Mouse (Mus musculus) intestine, postnatal 0 days (tissue): ENCODE measurements around the gene Kremen1. TPM values are rescaled to one million over a fixed set of nuclear protein-coding genes. Genes with fewer than 3 reads are reported as not detected.

ENCODE experiments used
- ATAC-seq: fragments of 200-750 bp; cut with Nextera tagmentation; 2 replicates; pipeline ENCODE4 v1.8.0; 2017; ENCODE audit warnings: mild to moderate bottlenecking, moderate TSS enrichment, moderate library complexity
- H3K27ac ChIP-seq: fragments of 300-500 bp; sonication (generic); 2 replicates; pipeline ENCODE4 v1.5.1; 2014; ENCODE audit warnings: mild to moderate bottlenecking, low read depth, low read length, moderate library complexity
- H3K27me3 ChIP-seq: fragments of 300-500 bp; sonication (generic); replicated peaks from 2 replicates; pipeline ENCODE4 v1.6.1; 2014; ENCODE audit warnings: low read length, mixed read lengths; ENCODE audit not compliant: control insufficient read depth, insufficient read depth
- H3K36me3 ChIP-seq: fragments of 300-500 bp; sonication (generic); 2 replicates; pipeline ENCODE4 v1.6.1; 2014; ENCODE audit warnings: mild to moderate bottlenecking, moderate library complexity; ENCODE audit not compliant: control insufficient read depth, insufficient read depth
- H3K4me1 ChIP-seq: fragments of 300-500 bp; sonication (generic); replicated peaks from 2 replicates; pipeline ENCODE4 v1.6.1; 2014; ENCODE audit warnings: antibody characterized with exemption, low read length, mixed read lengths; ENCODE audit not compliant: control insufficient read depth, insufficient read depth
- H3K4me2 ChIP-seq: fragments of 300-500 bp; sonication (generic); replicated peaks from 2 replicates; pipeline ENCODE4 v1.6.1; 2014; ENCODE audit warnings: low read depth, mild to moderate bottlenecking, moderate library complexity
- H3K4me3 ChIP-seq: fragments of 300-500 bp; sonication (generic); 2 replicates; pipeline ENCODE4 v1.5.1; 2014; ENCODE audit warnings: low read depth, low read length
- H3K9ac ChIP-seq: fragments of 300-500 bp; sonication (generic); 2 replicates; pipeline ENCODE4 v1.6.1; 2014; ENCODE audit warnings: mild to moderate bottlenecking, low read depth, low read length
- H3K9me3 ChIP-seq: fragments of 300-500 bp; sonication (generic); 2 replicates; pipeline ENCODE4 v1.6.1; 2016; ENCODE audit warnings: mixed run types; ENCODE audit not compliant: control insufficient read depth
- CTCF ChIP-seq: sonication (generic); IDR thresholded peaks from 2 replicates; pipeline ENCODE4 v1.5.1; 2016; ENCODE audit warnings: low read depth, mild to moderate bottlenecking, control low read depth, antibody characterized with exemption, moderate library complexity
- WGBS: fragments of 180-500 bp; shearing (Covaris S2); extraction: QIAGEN DNeasy Blood & Tissue Kit; methylation state at CpG from one replicate; pipeline ENCODE4 v1.1.7; 2014; 5-methylcytosine and 5-hydroxymethylcytosine counted together
- polyA plus RNA-seq: library from polyadenylated mRNA; unstranded; fragments of >200 nt; fragmentation: Nextera tagmentation; extraction: Ambion mirVana; gene quantifications from 2 replicates; pipeline ENCODE4 v1.2.1, GENCODE M21; 2015

Gene Kremen1
- polyA plus RNA-seq, 1 experiment from 2014 or later: 5.7 TPM

DNA sequence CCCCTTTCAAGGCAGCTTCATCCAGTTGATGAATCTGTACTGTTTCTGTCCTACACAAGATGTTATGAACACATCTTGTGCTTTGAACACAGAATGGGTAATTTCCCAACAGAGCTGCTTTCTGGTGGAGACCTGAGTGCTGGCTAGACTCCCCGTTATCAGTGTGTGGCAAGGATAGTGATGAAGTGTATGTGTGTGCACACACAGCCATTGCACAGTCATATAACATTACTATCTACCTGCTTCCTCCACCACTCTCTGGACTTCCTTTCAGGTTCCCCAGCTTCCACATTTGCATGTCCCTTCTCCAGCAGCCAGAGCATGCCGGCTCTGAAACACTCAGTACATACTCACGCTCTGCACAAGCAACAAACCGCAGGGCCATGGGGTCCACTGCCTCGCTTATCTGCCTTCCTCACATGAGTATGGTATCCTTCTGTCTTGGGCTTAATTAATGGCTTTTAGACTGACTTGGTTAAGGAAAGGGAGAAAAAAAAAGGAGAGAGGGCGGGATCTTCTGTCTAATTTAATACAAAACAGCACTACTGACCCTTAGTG lies 46.8 kb downstream of the Kremen1 start:
- H3K27me3 ChIP-seq: no peaks in the 10 kb centered on the region
- H3K4me3 ChIP-seq: no peak overlapping the region
- no peak for TF ChIP-seq CTCF
- H3K36me3 ChIP-seq: peaks cover 14% of the 10 kb centered on the region
- H3K4me1 ChIP-seq: no peaks in the 10 kb centered on the region
- no peak overlapping the region for H3K27ac ChIP-seq
- WGBS: 84% methylated on average over 6 of the region's 6 CpGs
- H3K9me3 ChIP-seq: no peaks in the 10 kb centered on the region
- ATAC-seq: no peak
- H3K9ac ChIP-seq: no peak overlapping the region
- no peak overlapping the region for H3K4me2 ChIP-seq

DNA sequence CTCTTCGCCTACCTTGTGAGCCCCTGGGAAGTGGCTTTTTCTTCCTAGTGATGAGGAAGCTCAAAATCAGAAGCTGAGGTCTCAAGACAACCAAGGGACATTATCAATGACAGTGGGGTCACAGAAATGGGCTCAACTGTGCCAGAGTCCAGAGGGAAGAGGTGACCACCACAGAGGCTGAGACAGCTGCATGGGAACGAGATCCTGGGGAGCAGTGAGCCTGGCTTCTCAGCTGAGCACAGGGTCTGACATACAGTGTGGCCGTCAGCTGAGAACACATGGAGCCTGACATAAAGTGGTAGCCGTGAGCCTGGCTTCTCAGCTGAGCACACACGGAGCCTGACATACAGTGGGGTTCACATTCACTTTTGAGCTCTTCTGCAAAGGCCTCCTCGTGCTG lies 58.3 kb downstream of the Kremen1 start:
- no peak overlapping the region for H3K27ac ChIP-seq
- no peak overlapping the region for H3K9ac ChIP-seq
- no peaks in the 10 kb centered on the region for H3K27me3 ChIP-seq
- WGBS: 89% methylated on average over 6 of the region's 6 CpGs
- H3K4me3 ChIP-seq: no peak overlapping the region
- H3K4me2 ChIP-seq: no peak overlapping the region
- H3K4me1 ChIP-seq: no peaks in the 10 kb centered on the region
- no peak for TF ChIP-seq CTCF
- H3K9me3 ChIP-seq: no peaks in the 10 kb centered on the region
- peaks cover 45% of the 10 kb centered on the region; the same call in 1 of the 2 replicates for H3K36me3 ChIP-seq
- ATAC-seq: no peak

DNA sequence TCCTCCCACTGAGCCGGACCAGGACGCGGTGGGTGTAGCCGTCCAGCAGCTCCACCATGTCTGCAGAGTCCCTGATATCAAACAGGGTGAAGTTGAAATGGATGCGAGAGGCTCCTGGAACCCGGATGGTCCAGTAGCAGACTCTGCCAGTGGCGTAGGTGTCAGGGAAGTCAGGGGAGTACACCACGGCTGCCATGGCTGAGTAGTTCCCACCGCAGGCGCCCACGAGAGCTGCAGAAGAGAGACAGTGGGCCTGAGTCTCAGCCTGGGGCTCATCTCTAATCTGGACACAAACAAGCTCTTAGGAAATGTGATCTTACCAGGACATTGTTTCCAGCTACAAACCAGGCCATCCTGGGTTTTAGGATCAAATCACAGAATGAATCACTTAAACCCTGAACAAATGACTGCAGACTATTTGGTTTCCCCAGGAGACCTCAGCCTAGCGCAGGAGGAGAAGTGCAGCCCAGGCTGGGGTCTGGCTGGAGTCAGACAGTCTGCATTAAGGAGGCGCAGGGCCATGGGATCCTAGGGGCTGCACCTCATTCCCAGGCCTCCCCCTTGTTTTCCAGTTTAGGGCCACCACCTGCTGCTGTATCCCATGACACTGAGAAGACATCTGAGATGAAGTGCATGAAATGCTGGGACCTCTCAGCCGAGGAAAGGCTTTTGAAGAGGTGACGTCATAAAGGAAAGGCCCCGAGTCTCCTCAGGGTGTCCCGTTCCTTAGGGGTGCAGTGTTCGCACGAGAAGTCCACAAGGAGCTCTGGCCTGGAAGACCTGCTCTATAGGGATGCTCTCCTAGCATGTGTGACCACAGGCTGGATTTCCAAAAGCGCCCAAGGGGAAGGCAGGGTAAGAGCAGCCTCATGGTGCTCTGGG lies 59.3 kb downstream of the Kremen1 start:
- Histone ChIP-seq H3K4me2 (no peak overlapping the region), H3K9me3 (no peaks in the 10 kb centered on the region), H3K27me3 (no peaks in the 10 kb centered on the region), H3K36me3 (peaks cover 48% of the 10 kb centered on the region; the same call in 1 of the 2 replicates), H3K4me1 (no peaks in the 10 kb centered on the region), H3K4me3 (no peak overlapping the region), H3K9ac (no peak overlapping the region), H3K27ac (no peak overlapping the region)
- 94% methylated on average over 20 of the region's 20 CpGs for WGBS
- no peak for TF ChIP-seq CTCF
- ATAC-seq: no peak

DNA sequence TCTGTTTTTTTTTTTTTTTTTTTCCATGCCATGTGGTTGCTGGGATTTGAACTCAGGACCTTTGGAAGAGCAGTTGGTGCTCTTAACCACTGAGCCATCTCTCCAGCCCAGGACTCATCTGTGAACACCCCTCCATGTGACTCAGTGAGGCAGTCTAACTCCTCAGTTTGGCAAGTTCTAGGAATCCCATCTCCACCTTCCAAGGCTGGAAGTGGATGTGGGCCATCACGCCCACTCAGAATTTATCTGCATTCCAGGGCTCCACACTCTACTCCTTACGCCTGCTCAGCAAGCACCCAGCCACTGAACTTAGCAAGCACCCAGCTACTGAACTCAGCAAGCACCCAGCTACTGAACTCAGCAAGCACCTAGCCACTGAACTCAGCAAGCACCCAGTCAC lies 61.5 kb downstream of the Kremen1 start:
- H3K27me3 ChIP-seq: no peaks in the 10 kb centered on the region
- no peaks in the 10 kb centered on the region for H3K4me1 ChIP-seq
- H3K9ac ChIP-seq: no peak overlapping the region
- 87% methylated on average over 2 of the region's 2 CpGs for WGBS
- H3K9me3 ChIP-seq: no peaks in the 10 kb centered on the region
- no peak for TF ChIP-seq CTCF
- ATAC-seq: no peak
- H3K27ac ChIP-seq: no peak overlapping the region
- H3K36me3 ChIP-seq: peaks cover 64% of the 10 kb centered on the region
- no peak overlapping the region for H3K4me2 ChIP-seq
- H3K4me3 ChIP-seq: no peak overlapping the region

DNA sequence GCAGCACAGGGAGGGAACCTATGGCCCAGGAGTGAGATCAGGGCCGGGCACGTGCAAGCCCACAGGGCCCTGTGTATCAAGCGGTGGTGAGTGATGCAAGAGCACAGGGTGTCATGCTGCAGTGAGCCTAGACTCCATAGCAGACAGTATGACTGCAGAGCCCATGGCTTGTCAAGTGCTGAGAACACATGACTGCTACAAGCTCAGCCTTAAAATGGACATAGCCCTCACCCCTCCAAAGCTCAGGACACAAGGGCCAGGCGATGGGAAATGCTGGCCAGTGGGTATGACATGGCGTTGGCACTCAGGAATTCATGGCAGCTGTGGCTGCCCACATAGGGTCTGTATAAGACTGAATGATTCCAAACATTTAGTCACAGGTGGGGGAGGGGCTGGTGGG lies 64.3 kb downstream of the Kremen1 start:
- no peak overlapping the region for H3K4me2 ChIP-seq
- H3K36me3 ChIP-seq: peaks cover 63% of the 10 kb centered on the region
- no peaks in the 10 kb centered on the region for H3K9me3 ChIP-seq
- ATAC-seq: no peak
- H3K4me1 ChIP-seq: no peaks in the 10 kb centered on the region
- no peak overlapping the region for H3K9ac ChIP-seq
- H3K27ac ChIP-seq: no peak overlapping the region
- no peak for TF ChIP-seq CTCF
- WGBS: 93% methylated on average over 5 of the region's 5 CpGs
- no peak overlapping the region for H3K4me3 ChIP-seq
- no peaks in the 10 kb centered on the region for H3K27me3 ChIP-seq

DNA sequence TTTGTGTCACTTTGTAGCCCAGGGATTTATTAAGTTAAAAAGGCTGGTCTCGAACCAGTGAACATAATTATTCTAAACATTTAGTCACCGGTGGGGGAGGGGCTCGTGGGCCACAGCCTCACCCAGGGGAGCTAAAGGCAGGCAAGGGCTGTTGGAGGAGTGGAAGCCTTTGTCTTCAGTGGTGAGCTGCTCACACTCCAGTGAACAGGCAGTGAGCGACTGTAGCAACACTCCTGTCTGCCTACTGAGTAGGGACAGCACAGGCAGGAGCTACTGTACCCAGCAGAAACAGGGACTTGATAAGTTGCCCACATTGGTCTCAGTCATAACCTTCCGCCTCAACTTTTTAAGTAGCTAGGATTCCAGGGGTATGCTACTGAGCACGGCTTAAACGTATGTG lies 64.8 kb downstream of the Kremen1 start:
- Histone ChIP-seq H3K4me3 (no peak overlapping the region), H3K4me1 (no peaks in the 10 kb centered on the region), H3K27ac (no peak overlapping the region), H3K27me3 (no peaks in the 10 kb centered on the region), H3K36me3 (peaks cover 59% of the 10 kb centered on the region), H3K9me3 (no peaks in the 10 kb centered on the region), H3K4me2 (no peak overlapping the region), H3K9ac (no peak overlapping the region)
- 83% methylated on average over 7 of the region's 7 CpGs for WGBS
- no peak for TF ChIP-seq CTCF
- ATAC-seq: no peak
